Mouse (Mus musculus) bone marrow macrophage, adult 2 months (primary cell): Measurements from ENCODE around the gene Sapcd2. TPM values are rescaled to one million over a fixed set of nuclear protein-coding genes. Genes with fewer than 3 reads are reported as not detected.

Source experiments
- H3K27ac ChIP-seq: 2 replicates; pipeline ENCODE4 v1.5.1; 2012; ENCODE audit warnings: low read depth, low read length; ENCODE audit not compliant: insufficient read depth
- H3K4me1 ChIP-seq: 2 replicates; pipeline ENCODE4 v1.6.1; 2012; ENCODE audit warnings: low read length; ENCODE audit not compliant: control insufficient read depth, insufficient read depth
- H3K4me3 ChIP-seq: 2 replicates; pipeline ENCODE4 v1.5.1; 2012; ENCODE audit warnings: mild to moderate bottlenecking, low read length, moderate library complexity; ENCODE audit not compliant: insufficient read depth
- CTCF ChIP-seq: IDR thresholded peaks from 2 replicates; pipeline ENCODE4 v1.5.1; 2012; ENCODE audit warnings: low read depth, mild to moderate bottlenecking, low read length, moderate library complexity
- POLR2A ChIP-seq: IDR thresholded peaks from 2 replicates; pipeline ENCODE4 v1.6.1; 2012; ENCODE audit warnings: mild to moderate bottlenecking, low read depth, low read length, borderline replicate concordance
- polyA plus RNA-seq: library from polyadenylated mRNA; stranded (reverse); fragments of >200 nt; gene quantifications from 2 replicates; pipeline ENCODE4 v1.2.4, GENCODE M21; 2012; ENCODE audit not compliant: missing spikeins, insufficient read depth, insufficient read length

The Sapcd2 gene
- polyA plus RNA-seq, 1 experiment, result 7.2 TPM

DNA sequence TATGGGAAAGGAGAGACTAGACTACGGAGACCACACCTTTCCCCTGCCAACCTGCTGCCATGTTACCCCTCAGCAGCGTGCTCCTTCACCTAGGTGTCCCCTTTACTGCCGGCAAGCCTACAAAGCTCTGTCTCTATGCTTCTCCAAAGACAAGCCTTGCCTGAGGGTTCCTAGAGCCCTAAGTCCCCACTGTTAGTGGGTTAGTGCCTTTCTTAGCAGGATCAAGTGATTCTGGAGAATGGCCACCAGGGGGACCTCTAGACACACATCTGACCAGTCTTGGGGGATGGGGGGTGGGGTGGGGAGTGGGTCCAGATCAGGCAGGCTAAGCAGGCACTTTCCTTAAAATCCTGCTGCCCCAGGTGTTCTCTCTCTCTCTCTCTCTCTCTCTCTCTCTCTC, 49.8 kb downstream of the Sapcd2 start:
- peaks cover 25% of the 10 kb centered on the region for H3K4me1 ChIP-seq
- TF ChIP-seq POLR2A (no peak), CTCF (peak; percentile 62)
- H3K27ac ChIP-seq, result peak overlapping the region; percentile 89; the same call in 1 of the 2 replicates
- H3K4me3 ChIP-seq, result no peak overlapping the region

GRCm38 (mm10) chr2:25422587-25423410, 50.7 kb downstream of the Sapcd2 start, which contains the start of gene Fut7:
Fut7 (plus strand) TSS chr2:25423267.
- Histone ChIP-seq H3K27ac (peak within 1 kb of the TSS; percentile 89), H3K4me3 (peak within 1 kb of the TSS; percentile 32; the same call in 1 of the 2 replicates), H3K4me1 (peaks cover 25% of the 10 kb centered on the region)
- TF ChIP-seq CTCF, result no peak
- no peak; the same call in 1 of the 2 replicates for TF ChIP-seq POLR2A

DNA sequence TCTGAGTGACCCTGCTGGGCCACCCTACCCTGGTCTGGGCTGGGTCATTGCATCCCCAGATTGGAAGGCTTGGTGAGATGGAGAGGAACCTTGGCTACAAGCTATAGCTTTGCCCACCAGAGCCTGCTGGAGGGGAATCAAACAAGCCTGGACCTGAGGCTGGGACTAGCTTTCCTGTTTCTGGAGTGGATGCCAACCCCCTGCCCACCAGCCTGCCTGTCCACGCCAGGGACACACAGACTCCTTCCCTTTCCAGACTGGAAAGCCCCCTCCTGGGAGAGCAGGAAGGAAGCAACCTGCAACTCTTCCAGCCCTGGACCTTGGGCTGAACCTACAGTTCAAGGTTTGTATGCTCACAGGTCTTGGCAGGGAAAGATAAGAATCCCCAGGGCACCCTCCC, 51.5 kb downstream of the Sapcd2 start:
- no peak overlapping the region for H3K27ac ChIP-seq
- H3K4me1 ChIP-seq, result peaks cover 28% of the 10 kb centered on the region
- no peak for TF ChIP-seq POLR2A
- no peak for TF ChIP-seq CTCF
- no peak overlapping the region for H3K4me3 ChIP-seq

GRCm38 (mm10) chr2:25425481-25425880, 53.4 kb downstream of the Sapcd2 start:
- peaks cover 28% of the 10 kb centered on the region for H3K4me1 ChIP-seq
- H3K4me3 ChIP-seq, result no peak overlapping the region
- TF ChIP-seq CTCF (no peak), POLR2A (no peak)
- no peak overlapping the region for H3K27ac ChIP-seq

DNA sequence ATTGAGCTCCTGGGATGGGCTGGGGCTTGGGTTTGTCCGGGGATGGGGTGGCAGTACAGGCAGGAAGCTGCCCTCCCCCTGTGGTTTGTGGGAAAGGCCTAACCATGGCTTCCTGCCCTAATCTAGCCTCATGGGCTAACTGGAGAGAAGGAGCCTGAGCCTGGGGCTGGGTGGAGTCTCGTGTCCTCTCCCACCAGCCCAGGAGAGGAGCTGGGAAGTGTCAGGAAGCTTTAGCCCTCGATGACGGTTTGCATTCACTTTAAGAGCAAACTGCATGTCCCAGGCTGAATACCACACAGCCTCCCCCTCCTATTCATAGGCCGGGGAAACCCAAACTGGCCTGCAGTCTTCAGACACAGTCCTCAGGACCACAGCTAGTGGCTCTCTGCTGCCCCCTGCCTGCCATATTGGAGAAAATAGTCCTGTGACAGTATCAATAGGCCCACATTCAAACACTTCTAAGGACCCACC, 54.6 kb downstream of the Sapcd2 start:
- no peak for TF ChIP-seq POLR2A
- peak; percentile 83 for TF ChIP-seq CTCF
- Histone ChIP-seq H3K4me3 (no peak overlapping the region), H3K4me1 (peaks cover 28% of the 10 kb centered on the region), H3K27ac (peak overlapping the region; percentile 15; the same call in 1 of the 2 replicates)

DNA sequence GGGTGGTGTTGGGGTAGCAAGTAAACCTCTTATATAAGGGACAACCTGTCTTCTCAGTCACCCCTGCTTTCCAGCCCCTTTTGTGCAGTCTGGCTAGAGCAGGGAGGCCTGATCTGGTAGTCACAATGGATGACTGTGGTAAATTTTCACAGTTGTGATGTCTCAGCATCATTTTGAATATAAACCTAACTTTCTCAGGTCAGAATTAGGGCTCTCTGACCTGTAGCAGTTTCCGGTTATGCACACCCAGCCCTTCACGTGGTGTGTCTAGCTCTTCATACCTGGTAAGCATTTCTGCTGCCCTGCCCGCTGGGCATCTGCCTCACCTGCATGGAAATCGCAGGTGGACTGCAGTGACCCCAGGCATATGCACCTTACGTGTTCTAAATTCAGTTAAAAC, 55.1 kb downstream of the Sapcd2 start:
- H3K4me3 ChIP-seq, result no peak overlapping the region
- H3K4me1 ChIP-seq, result peaks cover 26% of the 10 kb centered on the region
- H3K27ac ChIP-seq, result no peak overlapping the region
- TF ChIP-seq CTCF, result no peak
- no peak for TF ChIP-seq POLR2A

Other genes with a start within 250 kb of the Sapcd2 start
- gene Nrarp, start 191.6 kb upstream of the Sapcd2 start, polyA plus RNA-seq, result not detected in 2 replicates
- 72.2 and 73.2 TPM in 2 replicates for gene Tor4a, start 175.4 kb upstream of the Sapcd2 start, polyA plus RNA-seq
- 33.3 and 35.7 TPM in 2 replicates for gene Nelfb, start 160.8 kb upstream of the Sapcd2 start, polyA plus RNA-seq
- not detected in 2 replicates for gene Stpg3, start 157.7 kb upstream of the Sapcd2 start, polyA plus RNA-seq
- gene Fam166a, start 153.6 kb upstream of the Sapcd2 start, polyA plus RNA-seq, result not detected in 2 replicates
- gene Tubb4b, start 147.6 kb upstream of the Sapcd2 start, polyA plus RNA-seq, result 124 and 135 TPM in 2 replicates
- gene Slc34a3, start 138.0 kb upstream of the Sapcd2 start, polyA plus RNA-seq, result not detected in 2 replicates
- not detected in 2 replicates for gene Rnf224, start 135.5 kb upstream of the Sapcd2 start, polyA plus RNA-seq
- gene Rnf208, start 130.1 kb upstream of the Sapcd2 start, polyA plus RNA-seq, result 0.66 TPM in 1 of 2 replicates, not detected in the other
- not detected in 2 replicates for gene Cysrt1, start 129.9 kb upstream of the Sapcd2 start, polyA plus RNA-seq
- 1.3 and 6.1 TPM in 2 replicates for gene AL732309.1, start 125.5 kb upstream of the Sapcd2 start, polyA plus RNA-seq
- gene Tmem203, start 116.9 kb upstream of the Sapcd2 start, polyA plus RNA-seq, result 18.1 and 20.4 TPM in 2 replicates
- 8.8 and 10.2 TPM in 2 replicates for gene Tprn, start 109.7 kb upstream of the Sapcd2 start, polyA plus RNA-seq
- 55.1 and 59.7 TPM in 2 replicates for gene Ssna1, start 99.9 kb upstream of the Sapcd2 start, polyA plus RNA-seq
- gene Anapc2, start 99.8 kb upstream of the Sapcd2 start, polyA plus RNA-seq, result 84.0 and 89.6 TPM in 2 replicates
- not detected in 2 replicates for gene Tmem210, start 84.2 kb upstream of the Sapcd2 start, polyA plus RNA-seq
- not detected in 2 replicates for gene Lrrc26, start 82.4 kb upstream of the Sapcd2 start, polyA plus RNA-seq
- 0.79 TPM in 1 of 2 replicates, not detected in the other for gene Grin1, start 53.1 kb upstream of the Sapcd2 start, polyA plus RNA-seq
- gene Man1b1, start 40.0 kb upstream of the Sapcd2 start, polyA plus RNA-seq, result 36.1 and 43.5 TPM in 2 replicates
- 93.4 and 99.0 TPM in 2 replicates for gene Dpp7, start 16.0 kb upstream of the Sapcd2 start, polyA plus RNA-seq
- gene Uap1l1, start 6.6 kb upstream of the Sapcd2 start, polyA plus RNA-seq, result 175 and 203 TPM in 2 replicates
- gene Entpd2, start 23.6 kb downstream of the Sapcd2 start, polyA plus RNA-seq, result not detected in 2 replicates
- gene Npdc1, start 27.0 kb downstream of the Sapcd2 start, polyA plus RNA-seq, result 5.0 and 6.6 TPM in 2 replicates
- gene Fut7, start 50.9 kb downstream of the Sapcd2 start, polyA plus RNA-seq, result 9.5 and 9.6 TPM in 2 replicates
- 14.9 and 16.4 TPM in 2 replicates for gene Abca2, start 56.4 kb downstream of the Sapcd2 start, polyA plus RNA-seq
- not detected in 2 replicates for gene Clic3, start 84.5 kb downstream of the Sapcd2 start, polyA plus RNA-seq
- 22.4 and 26.2 TPM in 2 replicates for gene Paxx, start 88.8 kb downstream of the Sapcd2 start, polyA plus RNA-seq
- not detected in 2 replicates for gene Ptgds, start 97.7 kb downstream of the Sapcd2 start, polyA plus RNA-seq
- not detected in 2 replicates for gene Lcn12, start 121.6 kb downstream of the Sapcd2 start, polyA plus RNA-seq
- gene Fbxw5, start 128.4 kb downstream of the Sapcd2 start, polyA plus RNA-seq, result 35.0 and 35.4 TPM in 2 replicates
- gene C8g, start 129.4 kb downstream of the Sapcd2 start, polyA plus RNA-seq, result 1.8 TPM in 1 of 2 replicates, not detected in the other
- 14.8 and 15.5 TPM in 2 replicates for gene Traf2, start 174.6 kb downstream of the Sapcd2 start, polyA plus RNA-seq
- 142 and 160 TPM in 2 replicates for gene Edf1, start 185.5 kb downstream of the Sapcd2 start, polyA plus RNA-seq
- gene Mamdc4, start 202.5 kb downstream of the Sapcd2 start, polyA plus RNA-seq, result 0.60 and 1.3 TPM in 2 replicates
- 20.0 and 23.0 TPM in 2 replicates for gene Phpt1, start 202.9 kb downstream of the Sapcd2 start, polyA plus RNA-seq
- gene Ajm1, start 209.4 kb downstream of the Sapcd2 start, polyA plus RNA-seq, result 0.11 and 0.21 TPM in 2 replicates
- 76.0 and 76.9 TPM in 2 replicates for gene Rabl6, start 236.2 kb downstream of the Sapcd2 start, polyA plus RNA-seq
- gene Ccdc183, start 245.4 kb downstream of the Sapcd2 start, polyA plus RNA-seq, result not detected in 2 replicates
- 51.6 and 54.3 TPM in 2 replicates for gene Tmem141, start 249.7 kb downstream of the Sapcd2 start, polyA plus RNA-seq